Mouse (Mus musculus) erythroblast, adult 5-6 weeks (primary cell): ENCODE results near the gene Cd2bp2. TPM values are rescaled to one million over a fixed set of nuclear protein-coding genes. Genes with fewer than 3 reads are reported as not detected.

Experiments used
- ATAC-seq: replicated peaks from 2 replicates; pipeline ENCODE4 v1.8.0; 2016; ENCODE audit warnings: moderate number of reproducible peaks, mild to moderate bottlenecking, moderate TSS enrichment, inconsistent platforms; ENCODE audit not compliant: poor library complexity, low FRiP score, severe bottlenecking
- total RNA-seq, 2 experiments: library from RNA; stranded (forward) in 1 of 2; stranded (reverse) in 1 of 2; fragments of 150-400 nt in 1 of 2; fragments of 200-764, 138-1000 nt in 1 of 2; gene quantifications; 2 replicates each; pipeline versions ENCODE4 v1.2.3 to v1.2.4; 2015 to 2017; ENCODE audit warnings: low replicate concordance in 2 of 2

Cd2bp2 gene
- 8.4 and 36.9 TPM in 2 replicates for total RNA-seq (2015; ENCODE audit: low replicate concordance)
- 17.9 and 22.9 TPM in 2 replicates for total RNA-seq (2017; ENCODE audit: low replicate concordance)

GRCm38 (mm10) chr7:127195544-127196295 is at the start of gene Cd2bp2:
Gene Cd2bp2, minus strand, starts transcription at chr7:127196050.
- ATAC-seq: peak; percentile 92

- no peak for ATAC-seq
Observed at GRCm38 (mm10) chr7:127244658-127245510, 49.0 kb upstream of the Cd2bp2 start.

DNA sequence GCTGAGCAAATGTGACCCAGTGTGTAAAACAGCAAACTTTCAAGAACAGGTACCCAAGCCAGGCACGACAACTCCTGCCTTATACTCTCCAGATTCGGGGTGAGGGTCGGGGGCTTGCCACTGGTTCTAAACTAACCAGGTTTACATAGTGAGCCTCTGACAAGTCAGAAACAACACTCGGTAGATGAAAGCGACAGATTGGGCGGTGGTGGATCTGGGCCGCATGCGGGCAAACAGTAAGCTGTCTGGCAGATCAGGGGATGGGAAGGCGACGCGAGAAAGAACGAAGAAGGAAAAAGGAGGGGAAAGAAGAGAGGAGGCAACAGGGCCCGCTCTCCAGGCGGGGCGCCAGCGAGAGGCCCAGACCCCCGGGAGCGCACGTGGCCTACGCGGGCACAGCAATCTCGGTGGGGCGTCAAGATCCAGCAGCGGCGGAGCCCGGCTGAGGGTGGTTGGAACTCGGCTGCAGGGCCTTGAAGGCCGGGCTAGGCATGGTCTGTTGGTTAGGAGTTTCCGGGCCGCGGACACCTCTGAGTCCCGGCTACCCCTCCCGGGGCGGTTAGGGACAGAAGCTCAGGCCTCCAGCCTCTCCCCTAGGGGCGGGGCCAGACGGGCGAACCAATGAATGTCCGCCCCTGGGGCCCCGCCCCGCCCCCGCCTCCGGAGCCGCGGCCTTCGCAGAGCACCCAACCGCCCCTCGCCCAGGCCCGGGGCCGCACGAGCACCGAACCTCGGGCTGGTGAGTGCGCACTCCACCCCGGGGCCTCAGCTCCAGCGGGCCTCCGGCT is 48.2 kb upstream of the Cd2bp2 start, which contains the start of gene Zfp771:
Gene Zfp771, plus strand, starts transcription at position 405 of the 788 bp plus-strand sequence.
- peak; percentile 91 for ATAC-seq

DNA sequence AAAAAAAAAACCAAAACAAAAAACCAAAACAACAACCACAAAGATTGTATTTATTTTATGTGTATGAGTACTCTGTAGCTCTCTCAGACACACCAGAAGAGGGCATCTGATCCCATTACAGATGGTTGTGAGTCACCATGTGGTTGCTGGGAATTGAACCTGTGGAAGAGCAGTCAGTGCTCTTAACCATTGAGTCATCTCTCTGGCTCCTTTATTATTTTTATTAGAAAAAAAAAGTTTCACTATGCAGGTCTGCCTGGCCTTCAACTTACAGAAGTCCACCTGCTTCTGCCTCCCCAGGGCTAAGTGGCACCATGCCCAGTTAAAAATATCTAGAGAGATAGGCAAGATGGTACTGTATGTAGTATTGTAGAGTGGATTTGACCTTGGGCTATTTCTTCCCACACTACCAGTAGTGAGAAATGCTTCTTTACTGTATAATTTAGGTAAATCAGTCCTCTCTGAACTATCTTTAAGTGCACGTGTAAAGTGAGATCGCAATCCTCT is 47.6 kb upstream of the Cd2bp2 start:
- no peak for ATAC-seq

DNA sequence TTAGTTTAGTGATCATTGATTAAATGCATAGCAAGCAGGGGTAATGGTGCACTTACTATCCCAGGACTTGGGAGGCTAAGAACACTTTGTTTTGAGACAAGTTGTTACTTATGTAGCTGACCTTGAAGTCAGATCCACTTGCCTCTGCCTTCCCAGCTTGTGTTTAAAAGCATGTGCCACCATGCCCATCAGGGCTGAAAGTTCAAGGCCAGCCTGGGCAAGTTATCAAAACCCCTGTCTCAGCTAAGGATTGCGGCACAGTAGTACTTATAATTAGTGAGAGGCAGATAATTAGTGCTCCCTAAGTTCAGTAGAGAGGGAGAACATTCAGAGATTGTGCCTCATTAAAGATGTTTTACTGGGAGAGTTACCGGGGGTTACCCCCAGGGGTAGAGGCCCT is 38.9 kb upstream of the Cd2bp2 start:
- no peak for ATAC-seq

DNA sequence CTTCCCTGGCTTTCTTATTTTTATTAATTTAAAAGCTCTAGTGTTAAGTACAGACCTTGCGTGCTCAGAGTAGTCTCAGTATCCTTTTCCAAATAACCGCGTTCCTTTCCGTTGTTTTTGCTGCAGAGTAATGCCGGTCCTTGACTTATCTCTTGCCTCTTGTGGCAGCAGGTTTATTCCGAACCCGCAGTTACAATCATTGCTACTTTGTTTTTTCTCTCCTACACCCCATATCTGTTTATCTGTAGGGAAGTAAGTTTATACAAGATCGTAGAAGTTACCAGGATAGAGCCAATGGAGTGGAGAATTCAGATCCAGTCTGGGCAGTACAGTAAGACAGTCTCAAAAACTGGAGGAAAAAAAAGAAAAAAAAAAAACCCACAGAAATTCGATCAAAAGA is 37.9 kb upstream of the Cd2bp2 start:
- ATAC-seq: no peak

GRCm38 (mm10) chr7:127233368-127233749 is 37.5 kb upstream of the Cd2bp2 start:
- peak; percentile 36 for ATAC-seq

DNA sequence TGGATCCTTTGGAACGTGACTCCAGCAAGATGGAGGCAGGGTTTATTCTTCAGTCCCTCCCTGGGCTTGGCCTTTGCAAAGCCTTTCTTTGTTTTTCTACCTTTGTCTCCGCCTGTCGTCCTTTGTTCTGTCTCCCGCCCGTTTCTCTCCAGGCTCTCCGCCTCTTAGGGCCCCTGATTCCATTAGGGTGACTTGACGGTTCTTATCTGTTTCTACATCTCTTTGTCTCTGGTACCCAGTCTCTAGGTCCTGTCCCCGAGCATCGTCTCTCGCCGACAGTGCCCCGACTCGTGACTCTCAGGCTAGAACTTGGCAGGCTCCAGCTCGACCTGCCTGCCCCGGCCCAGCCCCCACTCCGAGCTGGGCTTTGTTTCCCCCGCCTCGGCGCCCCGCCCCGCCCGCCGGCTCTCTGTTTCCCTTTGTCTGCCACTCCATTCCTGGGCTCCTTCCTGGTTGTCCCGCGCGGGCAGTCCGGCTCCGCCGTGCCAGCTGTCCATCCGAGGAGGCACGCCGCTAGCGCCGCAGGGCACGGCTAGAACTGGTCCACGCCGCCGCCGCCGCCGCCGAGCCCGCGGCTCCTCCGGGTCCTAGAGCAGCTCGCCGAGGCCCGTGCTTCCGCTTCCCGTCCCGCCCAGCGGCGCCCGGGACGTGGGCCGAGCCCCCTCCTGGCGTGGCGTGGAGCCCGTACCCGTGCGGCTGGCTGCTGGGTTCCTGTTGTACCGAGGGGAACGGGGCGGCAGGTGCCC is 36.9 kb upstream of the Cd2bp2 start, which contains the start of the genes Zfp553 and Sept1:
Gene Zfp553, plus strand, starts transcription at position 440 of the 746 bp plus-strand sequence.
Gene Sept1, minus strand, starts transcription at position 509 of the 746 bp plus-strand sequence.
- ATAC-seq: peak; percentile 62

- ATAC-seq: 0 out of 2 replicates have a peak, but pooled peaks have one; percentile 2
Observed at GRCm38 (mm10) chr7:127231826-127232621, 36.2 kb upstream of the Cd2bp2 start.

- ATAC-seq: no peak
Observed at GRCm38 (mm10) chr7:127231376-127231775, 35.5 kb upstream of the Cd2bp2 start.

DNA sequence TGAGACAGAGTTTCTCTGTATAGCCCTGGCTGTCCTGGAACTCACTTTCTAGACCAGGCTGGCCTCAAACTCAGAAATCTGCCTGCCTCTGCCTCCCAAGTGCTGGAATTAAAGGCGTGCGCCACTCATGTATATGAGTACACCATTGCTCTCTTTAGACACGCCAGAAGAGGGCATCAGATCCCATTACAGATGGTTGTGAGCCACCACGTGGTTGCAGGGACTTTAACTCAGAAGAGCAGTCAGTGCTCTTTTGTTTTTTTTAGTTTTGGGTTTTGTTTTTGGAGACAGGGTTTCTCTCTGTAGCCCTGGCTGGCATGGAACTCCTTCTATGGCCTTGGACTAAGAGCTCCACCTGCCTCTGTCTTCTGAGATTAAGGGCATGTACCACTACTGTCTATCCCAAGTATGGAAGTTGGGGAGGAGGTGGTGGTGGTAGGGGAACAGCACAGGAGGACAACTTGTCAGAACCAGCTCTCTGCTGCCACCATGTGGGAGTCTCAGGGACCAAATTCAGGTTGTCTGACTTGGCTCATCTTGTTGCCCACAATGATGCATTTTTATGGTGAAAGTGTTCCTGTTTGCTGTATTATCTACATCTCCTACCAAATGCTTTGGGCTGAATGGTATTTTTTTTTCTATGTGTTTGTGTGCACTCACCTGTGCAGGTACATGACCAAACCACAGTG is 32.9 kb upstream of the Cd2bp2 start:
- ATAC-seq: peak; percentile 63

- ATAC-seq: peak; percentile 79
Observed at GRCm38 (mm10) chr7:127225147-127225995, 29.5 kb upstream of the Cd2bp2 start.

DNA sequence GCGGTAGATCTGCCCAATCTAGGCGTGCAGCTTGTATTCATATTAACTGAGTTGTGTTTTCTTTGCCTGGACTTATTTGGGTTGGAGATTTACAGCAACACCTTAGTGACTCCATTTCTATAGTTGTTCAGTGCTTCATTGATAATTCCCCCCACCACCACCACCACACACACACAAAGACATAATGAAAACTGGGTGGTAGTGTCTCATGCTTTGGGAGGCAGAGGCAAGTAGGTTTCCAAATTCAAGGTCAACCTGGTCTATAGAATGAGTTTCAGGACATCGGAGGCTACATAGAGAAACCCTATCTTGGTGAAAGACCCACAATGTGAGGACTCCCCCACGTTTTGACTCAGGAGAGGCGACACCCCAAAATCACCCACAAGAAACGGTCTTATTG is 28.8 kb upstream of the Cd2bp2 start:
- no peak for ATAC-seq

- ATAC-seq: peak; percentile 75
Observed at GRCm38 (mm10) chr7:127223515-127224478, 27.9 kb upstream of the Cd2bp2 start.

GRCm38 (mm10) chr7:127223106-127223505 is 27.3 kb upstream of the Cd2bp2 start:
- no peak for ATAC-seq
